Mouse (Mus musculus) CH12.LX (cell line): ENCODE measurements at regions not wholly inside any gene's neighbourhood (a gene's known extent, or its start where the extent isn't known, plus 50 kb on each side); places are given as distances from the start of the nearest gene placed in this dataset.

Experiments used
- DNase-seq: peaks from one replicate; pipeline ENCODE4 v3.0.0-alpha.2; 2013; ENCODE audit errors: extremely low read depth
- H3K27ac ChIP-seq: 2 replicates; pipeline ENCODE4 v1.5.1; 2012; ENCODE audit warnings: low read depth, mild to moderate bottlenecking, control low read depth, moderate library complexity; ENCODE audit not compliant: insufficient read depth
- H3K27me3 ChIP-seq: replicated peaks from 2 replicates; pipeline ENCODE3; 2012; ENCODE audit warnings: inconsistent platforms
- H3K36me3 ChIP-seq, 2 experiments: replicated peaks in 1 of 2; 2 replicates each; pipeline versions ENCODE3 to v1.6.1; 2012; ENCODE audit warnings: inconsistent platforms in 1 of 2, low read length in 1 of 2, mild to moderate bottlenecking in 1 of 2, mixed read lengths in 1 of 2, moderate library complexity in 1 of 2; ENCODE audit not compliant: control insufficient read depth in 1 of 2, insufficient read depth in 1 of 2
- H3K4me1 ChIP-seq, 2 experiments: 2 replicates each; pipeline ENCODE4 v1.6.1; 2012; ENCODE audit warnings: inconsistent platforms in 1 of 2, moderate library complexity in 1 of 2; ENCODE audit not compliant: insufficient read depth in 2 of 2, control insufficient read depth in 1 of 2
- H3K4me2 ChIP-seq: 2 replicates; pipeline ENCODE4 v1.6.1; 2012; ENCODE audit warnings: low read depth, mild to moderate bottlenecking, control low read depth; ENCODE audit not compliant: poor library complexity, insufficient read depth, severe bottlenecking
- H3K4me3 ChIP-seq, 3 experiments: fragments of 150-350 bp in 1 of 3; sonication (generic) in 1 of 3; replicated peaks in 1 of 3; 2 replicates each; pipeline versions ENCODE3 to v1.5.1; 2011 to 2012; ENCODE audit warnings: low read depth in 2 of 3, low read length in 2 of 3, mild to moderate bottlenecking in 2 of 3, moderate library complexity in 2 of 3, control low read depth in 1 of 3, improper control_type of control experiment in 1 of 3, inconsistent platforms in 1 of 3, mixed read lengths in 1 of 3; ENCODE audit not compliant: poor library complexity in 1 of 3
- H3K79me2 ChIP-seq: replicated peaks from 2 replicates; pipeline ENCODE4 v1.6.1; 2012; ENCODE audit warnings: mild to moderate bottlenecking, moderate library complexity; ENCODE audit not compliant: control insufficient read depth, poor library complexity, insufficient read depth, severe bottlenecking; ENCODE audit errors: extremely low read depth
- H3K9ac ChIP-seq: 2 replicates; pipeline ENCODE4 v1.6.1; 2012; ENCODE audit warnings: low read depth, mild to moderate bottlenecking, control low read depth, moderate library complexity; ENCODE audit not compliant: insufficient read depth
- H3K9me3 ChIP-seq: replicated peaks from 2 replicates; pipeline ENCODE3; 2012; ENCODE audit warnings: low read length, inconsistent platforms, mixed read lengths
- BHLHE40 ChIP-seq: IDR thresholded peaks from 2 replicates; pipeline ENCODE4 v1.6.1; 2011; ENCODE audit warnings: mild to moderate bottlenecking, low read depth, low read length, improper control_type of control experiment
- ELF1 ChIP-seq: IDR thresholded peaks from 2 replicates; pipeline ENCODE4 v1.6.1; 2014; ENCODE audit warnings: low read depth, mild to moderate bottlenecking, inconsistent platforms, low read length, improper control_type of control experiment
- EP300 ChIP-seq: IDR thresholded peaks from 2 replicates; pipeline ENCODE4 v1.6.1; 2011; ENCODE audit warnings: low read length, improper control_type of control experiment
- ETS1 ChIP-seq: conservative IDR thresholded peaks from 2 replicates; pipeline ENCODE4 v1.6.1; 2012; ENCODE audit warnings: low read depth, mild to moderate bottlenecking, inconsistent platforms, low read length, improper control_type of control experiment, moderate library complexity
- GABPA ChIP-seq: IDR thresholded peaks from 2 replicates; pipeline ENCODE4 v1.6.1; 2012; ENCODE audit warnings: low read depth, low read length, improper control_type of control experiment, inconsistent platforms; ENCODE audit not compliant: insufficient replicate concordance
- HCFC1 ChIP-seq: IDR thresholded peaks from 2 replicates; pipeline ENCODE4 v1.6.1; 2012; ENCODE audit warnings: low read depth, mild to moderate bottlenecking, inconsistent platforms, low read length, improper control_type of control experiment
- IRF4 ChIP-seq: IDR thresholded peaks from 2 replicates; pipeline ENCODE4 v1.6.1; 2014; ENCODE audit warnings: low read depth, mild to moderate bottlenecking, inconsistent platforms, low read length, improper control_type of control experiment
- JUN ChIP-seq: IDR thresholded peaks from 2 replicates; pipeline ENCODE4 v1.6.1; 2011; ENCODE audit warnings: low read depth, mild to moderate bottlenecking, low read length, improper control_type of control experiment, moderate library complexity; ENCODE audit not compliant: insufficient read depth
- JUND ChIP-seq: conservative IDR thresholded peaks from 2 replicates; pipeline ENCODE4 v1.6.1; 2011; ENCODE audit warnings: low read depth, low read length, improper control_type of control experiment
- MAFK ChIP-seq: IDR thresholded peaks from 2 replicates; pipeline ENCODE4 v1.6.1; 2011; ENCODE audit warnings: low read length, improper control_type of control experiment; ENCODE audit not compliant: insufficient replicate concordance
- MAX ChIP-seq: IDR thresholded peaks from 2 replicates; pipeline ENCODE4 v1.6.1; 2011; ENCODE audit warnings: low read length, improper control_type of control experiment
- MAZ ChIP-seq: IDR thresholded peaks from 2 replicates; pipeline ENCODE4 v1.6.1; 2012; ENCODE audit warnings: low read depth, mild to moderate bottlenecking, inconsistent platforms, low read length, improper control_type of control experiment, moderate library complexity
- NELFE ChIP-seq: IDR thresholded peaks from 2 replicates; pipeline ENCODE4 v1.6.1; 2011; ENCODE audit warnings: low read depth, low read length, improper control_type of control experiment
- NRF1 ChIP-seq: IDR thresholded peaks from 2 replicates; pipeline ENCODE4 v1.6.1; 2014; ENCODE audit warnings: low read depth, mild to moderate bottlenecking, inconsistent platforms, low read length, improper control_type of control experiment, moderate library complexity
- PAX5 ChIP-seq: IDR thresholded peaks from 2 replicates; pipeline ENCODE4 v1.6.1; 2012; ENCODE audit warnings: low read length, inconsistent platforms, mixed read lengths
- POLR2AphosphoS2 ChIP-seq: IDR thresholded peaks from 2 replicates; pipeline ENCODE4 v1.6.1; 2011; ENCODE audit warnings: low read depth, low read length, improper control_type of control experiment
- RAD21 ChIP-seq: IDR thresholded peaks from 2 replicates; pipeline ENCODE4 v1.6.1; 2011; ENCODE audit warnings: low read depth, mild to moderate bottlenecking, low read length, improper control_type of control experiment, moderate library complexity
- SIN3A ChIP-seq: IDR thresholded peaks from 2 replicates; pipeline ENCODE4 v1.6.1; 2012; ENCODE audit warnings: low read length, improper control_type of control experiment, inconsistent platforms
- SMC3 ChIP-seq: IDR thresholded peaks from 2 replicates; pipeline ENCODE4 v1.6.1; 2011; ENCODE audit warnings: low read depth, low read length, improper control_type of control experiment
- TBP ChIP-seq: conservative IDR thresholded peaks from 2 replicates; pipeline ENCODE4 v1.6.1; 2011; ENCODE audit warnings: low read depth, low read length, improper control_type of control experiment
- TCF12 ChIP-seq: IDR thresholded peaks from 2 replicates; pipeline ENCODE4 v1.6.1; 2014; ENCODE audit warnings: low read depth, mild to moderate bottlenecking, inconsistent platforms, low read length, improper control_type of control experiment
- UBTF ChIP-seq: IDR thresholded peaks from 2 replicates; pipeline ENCODE4 v1.6.1; 2012; ENCODE audit warnings: low read depth, mild to moderate bottlenecking, inconsistent platforms, low read length, improper control_type of control experiment, moderate library complexity
- USF2 ChIP-seq: conservative IDR thresholded peaks from 2 replicates; pipeline ENCODE4 v1.6.1; 2011; ENCODE audit warnings: low read depth, low read length, improper control_type of control experiment
- ZC3H11A ChIP-seq: IDR thresholded peaks from 2 replicates; pipeline ENCODE4 v1.6.1; 2012; ENCODE audit warnings: low read depth, mild to moderate bottlenecking, inconsistent platforms, low read length, improper control_type of control experiment
- ZNF384 ChIP-seq: IDR thresholded peaks from 2 replicates; pipeline ENCODE4 v1.6.1; 2012; ENCODE audit warnings: low read depth, low read length, improper control_type of control experiment, inconsistent platforms
- dilution Hi-C: fragments of 300-500 bp; cut with MboI; formaldehyde crosslinking; loops from 2 replicates; pipeline ENCODE4 v1.14.3; 2020; ENCODE audit warnings: low sequenced_read_pairs; ENCODE audit not compliant: extremely low pct_unique_long_range_greater_than_20kb, extremely low pct_ligation_motif_present
- in situ Hi-C: fragments of 300-500 bp; cut with MboI; formaldehyde crosslinking; loops from 3 replicates; pipeline ENCODE4 v1.14.3; 2019; ENCODE audit warnings: low sequenced_read_pairs, low pct_ligation_motif_present, low pct_unique_long_range_greater_than_20kb, mixed read lengths

- Histone ChIP-seq H3K27ac (no peak overlapping the region), H3K4me1 (no peaks in the 10 kb centered on the region), H3K36me3 (no peaks in the 10 kb centered on the region), H3K9ac (no peak overlapping the region), H3K27me3 (no peaks in the 10 kb centered on the region), H3K9me3 (peaks cover 16% of the 10 kb centered on the region), H3K79me2 (no peaks in the 10 kb centered on the region), H3K4me2 (no peak overlapping the region), H3K4me3 (no peak overlapping the region)
- dilution Hi-C loops (no loop called here), in situ Hi-C loops (no loop called here)
- DNase-seq, result no peak
- no peak for TF ChIP-seq RAD21
- TF ChIP-seq ETS1, result no peak
- no peak for TF ChIP-seq MAZ
- TF ChIP-seq JUN, result no peak
- TF ChIP-seq EP300, result no peak
- TF ChIP-seq SMC3, result no peak
- TF ChIP-seq PAX5, result no peak
- TF ChIP-seq TCF12, result no peak
- TF ChIP-seq NELFE, result no peak
- TF ChIP-seq MAFK, result no peak
- TF ChIP-seq HCFC1, result no peak
- TF ChIP-seq USF2, result no peak
- no peak for TF ChIP-seq NRF1
- TF ChIP-seq UBTF, result no peak
- no peak for TF ChIP-seq GABPA
- TF ChIP-seq ZNF384, result no peak
- no peak for TF ChIP-seq BHLHE40
Observed at GRCm38 (mm10) chr2:139055249-139055648, 438.5 kb upstream of the Sptlc3 start.

GRCm38 (mm10) chr2:139069276-139069961 lies 424.3 kb upstream of the Sptlc3 start:
- H3K27me3 ChIP-seq, result no peaks in the 10 kb centered on the region
- H3K4me2 ChIP-seq, result no peak overlapping the region
- no peaks in the 10 kb centered on the region for H3K4me1 ChIP-seq
- TF ChIP-seq MAFK, result no peak
- TF ChIP-seq HCFC1, result no peak
- TF ChIP-seq ELF1, result no peak
- no peak for TF ChIP-seq POLR2AphosphoS2
- no peak for TF ChIP-seq BHLHE40
- no peak for TF ChIP-seq GABPA
- no peak for TF ChIP-seq TBP
- TF ChIP-seq RAD21, result no peak
- no peak for TF ChIP-seq SIN3A
- no peak for TF ChIP-seq PAX5
- no peak for TF ChIP-seq IRF4
- no peak for TF ChIP-seq UBTF
- no peak for TF ChIP-seq ZC3H11A
- TF ChIP-seq JUND, result no peak
- TF ChIP-seq MAX, result no peak
- no peak for TF ChIP-seq SMC3
- TF ChIP-seq JUN, result no peak
- no peak overlapping the region for H3K27ac ChIP-seq
- H3K79me2 ChIP-seq, result no peaks in the 10 kb centered on the region
- no peaks in the 10 kb centered on the region for H3K36me3 ChIP-seq
- no peak overlapping the region for H3K4me3 ChIP-seq
- dilution Hi-C loops, result no loop called here
- H3K9me3 ChIP-seq, result peaks cover 30% of the 10 kb centered on the region
- DNase-seq, result no peak
- in situ Hi-C loops, result no loop called here
- H3K9ac ChIP-seq, result no peak overlapping the region
